Mouse (Mus musculus) adrenal gland, adult 18-20 months (tissue): ENCODE measurements around the gene Iqch. TPM values are rescaled to one million over a fixed set of nuclear protein-coding genes. Genes with fewer than 3 reads are reported as not detected.
"Not testable (repeated sequence)": the region's sequence is repeated elsewhere in the genome, so short reads cannot be mapped to it uniquely, and the experiment has no call there.

ENCODE experiments used
- DNase-seq, 2 experiments: peaks; one replicate each; pipeline ENCODE4 v3.0.0; 2021 to 2022; ENCODE audit warnings: low spot score in 2 of 2
- total RNA-seq, 2 experiments: library from RNA; stranded (reverse); gene quantifications; 1 replicate in 1 of 2; 2 replicates in 1 of 2; pipeline ENCODE4 v1.2.3; 2021

Gene Iqch
- total RNA-seq, 2 experiments from 2014 or later = not detected

- DNase-seq = peak in 1 of 2 experiments; percentile 3
Measured at GRCm38 (mm10) chr9:63568808-63569207, 33.5 kb downstream of the Iqch start.

GRCm38 (mm10) chr9:63568314-63568713 is 34.0 kb downstream of the Iqch start:
- DNase-seq = no peak

- DNase-seq = no peak
Measured at GRCm38 (mm10) chr9:63563436-63563835, 38.9 kb downstream of the Iqch start.

- no peak for DNase-seq
Measured at GRCm38 (mm10) chr9:63561931-63562330, 40.4 kb downstream of the Iqch start.

GRCm38 (mm10) chr9:63556933-63557332 is 45.4 kb downstream of the Iqch start:
- no peak for DNase-seq

- no peak for DNase-seq
Measured at GRCm38 (mm10) chr9:63556316-63556715, 46.0 kb downstream of the Iqch start.

- DNase-seq = no peak
Measured at GRCm38 (mm10) chr9:63555460-63555990, 46.8 kb downstream of the Iqch start.

- no peak for DNase-seq
Measured at GRCm38 (mm10) chr9:63553628-63554027, 48.7 kb downstream of the Iqch start.

- not testable (repeated sequence) for DNase-seq
Measured at GRCm38 (mm10) chr9:63550701-63551100, 51.6 kb downstream of the Iqch start.

GRCm38 (mm10) chr9:63548966-63549365 is 53.3 kb downstream of the Iqch start:
- no peak for DNase-seq

- DNase-seq = no peak
Measured at GRCm38 (mm10) chr9:63541926-63542325, 60.4 kb downstream of the Iqch start.

GRCm38 (mm10) chr9:63541301-63541700 is 61.0 kb downstream of the Iqch start:
- DNase-seq = no peak

GRCm38 (mm10) chr9:63537489-63537888 is 64.8 kb downstream of the Iqch start:
- no peak for DNase-seq

GRCm38 (mm10) chr9:63535042-63535441 is 67.3 kb downstream of the Iqch start:
- DNase-seq = no peak

GRCm38 (mm10) chr9:63534371-63534780 is 67.9 kb downstream of the Iqch start:
- DNase-seq = no peak

- DNase-seq = no peak
Measured at GRCm38 (mm10) chr9:63532966-63533711, 69.2 kb downstream of the Iqch start.

GRCm38 (mm10) chr9:63523937-63524253 is 78.4 kb downstream of the Iqch start:
- DNase-seq = no peak

- no peak for DNase-seq
Measured at GRCm38 (mm10) chr9:63523251-63523936, 78.9 kb downstream of the Iqch start.

- no peak for DNase-seq
Measured at GRCm38 (mm10) chr9:63512851-63513250, 89.4 kb downstream of the Iqch start.

GRCm38 (mm10) chr9:63511034-63511433 is 91.3 kb downstream of the Iqch start:
- DNase-seq = no peak

- no peak for DNase-seq
Measured at GRCm38 (mm10) chr9:63507110-63507509, 95.2 kb downstream of the Iqch start.

- no peak for DNase-seq
Measured at GRCm38 (mm10) chr9:63503890-63504289, 98.4 kb downstream of the Iqch start.
